ENCODE assay signal across 8 mouse cellular contexts in the genomic region with DNA sequence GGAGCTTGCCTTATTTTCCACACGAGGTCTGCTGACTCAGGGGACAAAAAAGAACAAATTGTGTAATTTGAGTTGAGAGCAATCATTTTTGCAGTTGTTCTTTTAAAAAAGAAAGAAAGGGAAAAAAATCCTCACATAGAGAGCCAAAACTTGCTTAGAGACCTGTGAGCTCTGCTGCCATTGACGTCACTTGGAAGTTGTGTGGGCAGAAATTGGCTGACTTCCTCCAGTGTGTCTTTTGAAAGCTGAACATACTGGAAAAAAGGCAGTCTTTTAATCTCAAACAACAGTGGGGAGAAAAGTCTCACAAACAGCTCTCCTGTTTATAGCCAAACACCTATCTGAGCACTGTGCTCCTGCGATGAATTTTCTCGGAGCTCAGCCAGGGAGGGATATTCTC. TPM values are rescaled to one million over a fixed set of nuclear protein-coding genes. Genes with fewer than 3 reads are reported as not detected.
DNase-seq lines count a peak whose midpoint lies in the region.
"Had no signal": no experiment of that assay in that cellular context is flagged by ENCODE, and none has a peak within 500 bp of the region (broad histone marks: within the 10 kb centered on the region; RNA-seq: fewer than 3 reads in every experiment).

No protein-coding gene starts in this region.

- H3K27me3 ChIP-seq in embryonic facial prominence, embryonic 10.5 days (replicated peaks; ENCODE audit: low read depth, poor library complexity, severe bottlenecking): no peaks in the 10 kb centered on the region

- WGBS in embryonic facial prominence, embryonic 10.5 days: 89% methylated on average over 4 of the region's 4 CpGs

- H3K4me3 ChIP-seq in embryonic facial prominence, embryonic 10.5 days: no peak overlapping the region

- DNase-seq in urinary bladder, postnatal 25 days (ENCODE audit: low spot score): peak; percentile 11
- DNase-seq in urinary bladder, postnatal 4 days (ENCODE audit: low spot score in 2 of 2): no peak
- DNase-seq in gastrocnemius, postnatal 25 days: peak; percentile 63
- DNase-seq in layer of hippocampus, postnatal 36 days: peak; percentile 72 to 82
- no peak for DNase-seq in embryonic facial prominence, embryonic 10.5 days (ENCODE audit: low spot score)
- DNase-seq in cerebellum, adult 11 months: no peak
- no peak for DNase-seq in MN1 (ENCODE audit: low spot score)
- DNase-seq: thymus, postnatal 25 days had no signal

- H3K36me3 ChIP-seq in embryonic facial prominence, embryonic 10.5 days (replicated peaks): no peaks in the 10 kb centered on the region

- no peaks in the 10 kb centered on the region for H3K9me3 ChIP-seq in embryonic facial prominence, embryonic 10.5 days

- H3K27ac ChIP-seq in embryonic facial prominence, embryonic 10.5 days (replicated peaks): no peak overlapping the region

- peaks cover 5% of the 10 kb centered on the region; the same call in 1 of the 2 replicates for H3K4me1 ChIP-seq in embryonic facial prominence, embryonic 10.5 days

RNA-seq across cellular contexts. Expression of a gene that starts 51.1 kb away (rescaled TPM):
- total RNA-seq in gastrocnemius, postnatal 25 days (2021): 10 to 100 TPM; 34.9 to 35.9 TPM
- total RNA-seq in layer of hippocampus, postnatal 36 days (2021): 10 to 100 TPM; 23.8 to 25.2 TPM
- polyA plus RNA-seq in embryonic facial prominence, embryonic 10.5 days (2016; fragmentation: Nextera tagmentation; extraction: Ambion mirVana): 1.7 and 2.8 TPM in 2 replicates

Comparison
In these comparisons a context has a peak if more than half of its experiments do, and no peak if none do; other contexts are left out.
1. DNase-seq: peak in urinary bladder, postnatal 25 days (single experiment), gastrocnemius, postnatal 25 days (single experiment) and layer of hippocampus, postnatal 36 days (2 of 2); none in urinary bladder, postnatal 4 days (0 of 2), embryonic facial prominence, embryonic 10.5 days (single experiment), cerebellum, adult 11 months (single experiment) and MN1 (single experiment).